Mouse (Mus musculus): ENCODE measurements around the gene Lipn. TPM values are rescaled to one million over a fixed set of nuclear protein-coding genes. Genes with fewer than 3 reads are reported as not detected.

The Lipn gene
- not detected in 2 replicates for polyA plus RNA-seq (2012; rRNA removed; ENCODE audit: low replicate concordance)

GRCm38 (mm10) chr19:34066779-34067472 is at the start of gene Lipn:
Gene Lipn, plus strand, starts transcription at chr19:34067358.

GRCm38 (mm10) chr19:34100633-34101032 is 33.5 kb downstream of the Lipn start, which contains the start of gene Lipm:
Gene Lipm, plus strand, starts transcription at chr19:34100933.

Other genes with a start within 250 kb of the Lipn start
- not detected in 2 replicates for gene Lipf, start 106.2 kb upstream of the Lipn start, polyA plus RNA-seq (2012; rRNA removed; ENCODE audit: low replicate concordance)
- gene Lipk, start 59.1 kb upstream of the Lipn start, polyA plus RNA-seq (2012; rRNA removed; ENCODE audit: low replicate concordance), result not detected in 2 replicates
- gene Lipm, start 33.6 kb downstream of the Lipn start, polyA plus RNA-seq (2012; rRNA removed; ENCODE audit: low replicate concordance), result not detected in 2 replicates
- 0.32 TPM in 1 of 2 replicates, not detected in the other for gene Ankrd22, start 98.7 kb downstream of the Lipn start, polyA plus RNA-seq (2012; rRNA removed; ENCODE audit: low replicate concordance)
- 3.4 and 4.3 TPM in 2 replicates for gene Stambpl1, start 124.9 kb downstream of the Lipn start, polyA plus RNA-seq (2012; rRNA removed; ENCODE audit: low replicate concordance)
- gene Acta2, start 188.2 kb downstream of the Lipn start, polyA plus RNA-seq (2012; rRNA removed; ENCODE audit: low replicate concordance), result 381 and 472 TPM in 2 replicates
- 0.41 and 1.00 TPM in 2 replicates for gene Fas, start 223.3 kb downstream of the Lipn start, polyA plus RNA-seq (2012; rRNA removed; ENCODE audit: low replicate concordance)

Data from duodenum, adult 2 months (tissue).